In the genomic region with DNA sequence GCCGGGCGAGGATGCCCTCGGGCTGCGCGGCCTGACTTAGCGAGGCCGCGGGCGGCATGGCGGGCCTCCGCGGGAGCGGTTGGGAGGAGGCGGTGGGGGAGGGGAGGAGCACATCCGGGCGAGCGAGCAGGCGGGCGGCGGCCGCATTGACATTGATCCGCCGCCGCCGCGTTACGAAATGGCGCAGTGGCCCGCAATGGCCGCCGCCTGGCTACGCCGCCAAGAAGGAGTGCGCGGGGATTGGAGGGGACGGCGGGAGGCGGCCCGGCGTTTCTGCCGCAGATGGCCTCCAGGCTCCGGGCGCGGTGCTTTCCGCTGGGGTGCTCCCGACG, we compare ENCODE assay signal across 8 mouse cellular contexts. TPM values are rescaled to one million over a fixed set of nuclear protein-coding genes. Genes with fewer than 3 reads are reported as not detected.
DNase-seq lines count a peak whose midpoint lies in the region; ATAC-seq and TF ChIP-seq lines count a peak whose summit lies in the region.

No protein-coding gene starts in this region.

- under 1% methylated on average over 32 of the region's 47 CpGs for WGBS in forebrain, embryonic 12.5 days
- WGBS in heart, postnatal 0 days = under 1% methylated on average over 35 of the region's 47 CpGs
- WGBS in liver, embryonic 16.5 days (ENCODE audit: insufficient replicate concordance) = under 1% methylated on average over 44 of the region's 47 CpGs
- under 1% methylated on average over 47 of the region's 47 CpGs for WGBS in neural tube, embryonic 12.5 days
- WGBS in stomach, postnatal 0 days = 0% methylated on average over 30 of the region's 47 CpGs

- peak overlapping the region; percentile 94 for H3K4me3 ChIP-seq in forebrain, embryonic 12.5 days (replicated peaks)
- peak overlapping the region; percentile 97 for H3K4me3 ChIP-seq in heart, postnatal 0 days (ENCODE audit: low read depth, low read length)
- H3K4me3 ChIP-seq in liver, embryonic 16.5 days (ENCODE audit: low read depth, low read length) = peak overlapping the region; percentile 86
- peak overlapping the region; percentile 93 for H3K4me3 ChIP-seq in neural tube, embryonic 12.5 days
- peak overlapping the region; percentile 94 for H3K4me3 ChIP-seq in stomach, postnatal 0 days (ENCODE audit: low read depth, low read length)

- H3K9me3 ChIP-seq in forebrain, embryonic 12.5 days = no peaks in the 10 kb centered on the region
- no peaks in the 10 kb centered on the region for H3K9me3 ChIP-seq in heart, postnatal 0 days (replicated peaks; ENCODE audit: control insufficient read depth, low read length)
- H3K9me3 ChIP-seq in liver, embryonic 16.5 days (replicated peaks; ENCODE audit: control insufficient read depth, low read length) = no peaks in the 10 kb centered on the region
- H3K9me3 ChIP-seq in neural tube, embryonic 12.5 days = no peaks in the 10 kb centered on the region
- no peaks in the 10 kb centered on the region for H3K9me3 ChIP-seq in stomach, postnatal 0 days (ENCODE audit: control insufficient read depth, low read length)

- TF ChIP-seq CTCF in heart, postnatal 0 days (IDR thresholded peaks at IDR 0.05; ENCODE audit: low read depth) = no peak
- peak; percentile 29; the same call in 1 of the 2 replicates for TF ChIP-seq CTCF in stomach, postnatal 0 days (IDR thresholded peaks at IDR 0.05; ENCODE audit: low read depth)

- H3K4me2 ChIP-seq in forebrain, embryonic 12.5 days = peak overlapping the region; percentile 72
- peak overlapping the region; percentile 78 for H3K4me2 ChIP-seq in heart, postnatal 0 days (ENCODE audit: low read depth, low read length)
- peak overlapping the region; percentile 62 for H3K4me2 ChIP-seq in liver, embryonic 16.5 days (ENCODE audit: low read depth, low read length)
- peak overlapping the region; percentile 75 for H3K4me2 ChIP-seq in neural tube, embryonic 12.5 days (replicated peaks)
- H3K4me2 ChIP-seq in stomach, postnatal 0 days (replicated peaks; ENCODE audit: low read depth) = peak overlapping the region; percentile 49

- peaks cover 20% of the 10 kb centered on the region for H3K4me1 ChIP-seq in forebrain, embryonic 12.5 days
- peaks cover 8% of the 10 kb centered on the region for H3K4me1 ChIP-seq in heart, postnatal 0 days (ENCODE audit: control insufficient read depth, insufficient read depth)
- peaks cover 11% of the 10 kb centered on the region for H3K4me1 ChIP-seq in liver, embryonic 16.5 days (ENCODE audit: control insufficient read depth, low read depth, low read length)
- peaks cover 17% of the 10 kb centered on the region for H3K4me1 ChIP-seq in neural tube, embryonic 12.5 days
- H3K4me1 ChIP-seq in stomach, postnatal 0 days (replicated peaks; ENCODE audit: control insufficient read depth, insufficient read depth) = 0 out of 2 replicates have a peak, but pooled peaks cover 3% of the 10 kb centered on the region

- peak overlapping the region; percentile 98 for H3K27ac ChIP-seq in forebrain, embryonic 12.5 days
- peak overlapping the region; percentile 100 for H3K27ac ChIP-seq in heart, postnatal 0 days (ENCODE audit: low read depth)
- H3K27ac ChIP-seq in liver, embryonic 16.5 days (ENCODE audit: low read length) = peak overlapping the region; percentile 95
- H3K27ac ChIP-seq in neural tube, embryonic 12.5 days = peak overlapping the region; percentile 94
- peak overlapping the region; percentile 99 for H3K27ac ChIP-seq in stomach, postnatal 0 days (replicated peaks)

- DNase-seq in CD8-positive naive resting alpha-beta T cell, adult 2 months (ENCODE audit: low read depth in 2 of 2, low spot score in 2 of 2) = peak; percentile 88 to 89
- DNase-seq in c-Kit-positive CD71-positive TER-119-positive erythroid progenitor cells, embryonic 14.5 days (ENCODE audit: low spot score) = peak; percentile 67
- DNase-seq in heart, postnatal 0 days (ENCODE audit: low spot score) = peak; percentile 87
- DNase-seq in kidney, postnatal 4 days = peak; percentile 95 to 97
- DNase-seq in stomach, postnatal 0 days (ENCODE audit: low spot score) = peak; percentile 95

- TF ChIP-seq EP300 in heart, postnatal 0 days (IDR thresholded peaks at IDR 0.05; ENCODE audit: low read depth) = 0 out of 2 replicates have a peak, but pooled peaks have one; percentile 9
- no peak for TF ChIP-seq EP300 in stomach, postnatal 0 days (optimal IDR thresholded peaks at IDR 0.05)

- peak; percentile 74 for ATAC-seq in forebrain, embryonic 12.5 days (ENCODE audit: low FRiP score)
- ATAC-seq in heart, postnatal 0 days (ENCODE audit: insufficient read depth, low read depth) = peak; percentile 78
- peak; percentile 74 for ATAC-seq in liver, embryonic 16.5 days (ENCODE audit: low read depth)
- ATAC-seq in neural tube, embryonic 12.5 days (ENCODE audit: low FRiP score, low read depth) = peak; percentile 74
- peak; percentile 87 for ATAC-seq in stomach, postnatal 0 days (ENCODE audit: low FRiP score, low TSS enrichment)

- H3K27me3 ChIP-seq in forebrain, embryonic 12.5 days = no peaks in the 10 kb centered on the region
- no peaks in the 10 kb centered on the region for H3K27me3 ChIP-seq in heart, postnatal 0 days (ENCODE audit: control insufficient read depth, insufficient read depth, low read length)
- H3K27me3 ChIP-seq in liver, embryonic 16.5 days (ENCODE audit: control insufficient read depth, insufficient read depth, low read depth, low read length) = no peaks in the 10 kb centered on the region
- H3K27me3 ChIP-seq in neural tube, embryonic 12.5 days (replicated peaks) = no peaks in the 10 kb centered on the region
- no peaks in the 10 kb centered on the region for H3K27me3 ChIP-seq in stomach, postnatal 0 days (ENCODE audit: control insufficient read depth, insufficient read depth, low read length)

- peak overlapping the region; percentile 98 for H3K9ac ChIP-seq in forebrain, embryonic 12.5 days
- H3K9ac ChIP-seq in heart, postnatal 0 days (replicated peaks; ENCODE audit: low read depth, low read length) = peak overlapping the region; percentile 100
- H3K9ac ChIP-seq in liver, embryonic 16.5 days (ENCODE audit: low read depth, low read length) = peak overlapping the region; percentile 94
- H3K9ac ChIP-seq in neural tube, embryonic 12.5 days = peak overlapping the region; percentile 99
- peak overlapping the region; percentile 99 for H3K9ac ChIP-seq in stomach, postnatal 0 days (ENCODE audit: low read length)

- H3K36me3 ChIP-seq in forebrain, embryonic 12.5 days (replicated peaks) = peaks cover 25% of the 10 kb centered on the region
- peaks cover 23% of the 10 kb centered on the region for H3K36me3 ChIP-seq in heart, postnatal 0 days (replicated peaks; ENCODE audit: control insufficient read depth, insufficient read depth, low read length)
- peaks cover 31% of the 10 kb centered on the region for H3K36me3 ChIP-seq in liver, embryonic 16.5 days (ENCODE audit: control insufficient read depth, insufficient read depth)
- H3K36me3 ChIP-seq in neural tube, embryonic 12.5 days = peaks cover 22% of the 10 kb centered on the region
- H3K36me3 ChIP-seq in stomach, postnatal 0 days (ENCODE audit: control insufficient read depth, insufficient read depth, low read length) = peaks cover 8% of the 10 kb centered on the region; the same call in 1 of the 2 replicates

RNA-seq across cellular contexts. Expression of gene Hnrnpa3, which starts 0.5 kb away (rescaled TPM):
- polyA plus RNA-seq in forebrain, embryonic 12.5 days (2016; fragmentation: Nextera tagmentation; extraction: Ambion mirVana) = 448 and 488 TPM in 2 replicates
- 26.0 and 33.9 TPM in 2 replicates for total RNA-seq in heart, postnatal 0 days (2014; rRNA removed; ENCODE audit: low replicate concordance)
- 93.6 and 102 TPM in 2 replicates for polyA plus RNA-seq in heart, postnatal 0 days (2015; fragmentation: Nextera tagmentation; extraction: Ambion mirVana)
- polyA plus RNA-seq in liver, embryonic 16.5 days (2015; fragmentation: Nextera tagmentation; extraction: Ambion mirVana) = 94.3 and 105 TPM in 2 replicates
- 334 and 350 TPM in 2 replicates for polyA plus RNA-seq in neural tube, embryonic 12.5 days (2016; fragmentation: Nextera tagmentation; extraction: Ambion mirVana)
- 116 and 127 TPM in 2 replicates for polyA plus RNA-seq in stomach, postnatal 0 days (2015; fragmentation: Nextera tagmentation; extraction: Ambion mirVana)

RNA-seq across cellular contexts. Expression of gene Nfe2l2, which starts 44.8 kb away (rescaled TPM):
- 18.6 and 20.4 TPM in 2 replicates for polyA plus RNA-seq in forebrain, embryonic 12.5 days (2016; fragmentation: Nextera tagmentation; extraction: Ambion mirVana)
- 47.1 and 55.2 TPM in 2 replicates for total RNA-seq in heart, postnatal 0 days (2014; rRNA removed; ENCODE audit: low replicate concordance)
- 50.1 and 50.4 TPM in 2 replicates for polyA plus RNA-seq in heart, postnatal 0 days (2015; fragmentation: Nextera tagmentation; extraction: Ambion mirVana)
- polyA plus RNA-seq in liver, embryonic 16.5 days (2015; fragmentation: Nextera tagmentation; extraction: Ambion mirVana) = 41.3 and 41.4 TPM in 2 replicates
- polyA plus RNA-seq in neural tube, embryonic 12.5 days (2016; fragmentation: Nextera tagmentation; extraction: Ambion mirVana) = 18.2 and 20.9 TPM in 2 replicates
- 125 and 144 TPM in 2 replicates for polyA plus RNA-seq in stomach, postnatal 0 days (2015; fragmentation: Nextera tagmentation; extraction: Ambion mirVana)

Comparison
In these comparisons a context has a peak if more than half of its experiments do, and no peak if none do; other contexts are left out.
1. Peak in every context shown above with its lines: DNase-seq, ATAC-seq, H3K4me3 ChIP-seq and H3K27ac ChIP-seq.